In genomic region chr17:9150654-9151053, GRCm38 (mm10) we compare ENCODE assay signal across 16 mouse cellular contexts.
DNase-seq lines count a peak whose midpoint lies in the region; ATAC-seq and TF ChIP-seq lines count a peak whose summit lies in the region.
"Had no signal": no experiment of that assay in that cellular context is flagged by ENCODE, and none has a peak within 500 bp of the region (broad histone marks: within the 10 kb centered on the region; RNA-seq: fewer than 3 reads in every experiment).

No protein-coding gene starts in this region.

- no peaks in the 10 kb centered on the region for H3K36me3 ChIP-seq in hindbrain, embryonic 11.5 days (ENCODE audit: control insufficient read depth, insufficient read depth, low read length)
- no peaks in the 10 kb centered on the region for H3K36me3 ChIP-seq in hindbrain, embryonic 14.5 days (replicated peaks; ENCODE audit: control insufficient read depth, insufficient read depth)
- H3K36me3 ChIP-seq in liver, postnatal 0 days (replicated peaks; ENCODE audit: insufficient read depth, low read length) = no peaks in the 10 kb centered on the region
- H3K36me3 ChIP-seq in liver, embryonic 11.5 days (ENCODE audit: control insufficient read depth, insufficient read depth, low read length) = no peaks in the 10 kb centered on the region
- H3K36me3 ChIP-seq in forebrain, embryonic 11.5 days (ENCODE audit: control insufficient read depth, insufficient read depth, low read length) = no peaks in the 10 kb centered on the region
- H3K36me3 ChIP-seq: G1E; limb, embryonic 13.5 days; midbrain, embryonic 15.5 days; neural tube, embryonic 13.5 days had no signal

- peak; percentile 32 for TF ChIP-seq CTCF in liver, postnatal 0 days (IDR thresholded peaks at IDR 0.05; ENCODE audit: low read depth)

- H3K4me3 ChIP-seq in hindbrain, embryonic 11.5 days (ENCODE audit: low read depth, low read length) = no peak overlapping the region
- no peak overlapping the region for H3K4me3 ChIP-seq in hindbrain, embryonic 14.5 days (replicated peaks; ENCODE audit: low read length)
- H3K4me3 ChIP-seq in liver, postnatal 0 days (ENCODE audit: low read depth, low read length) = no peak overlapping the region
- no peak overlapping the region for H3K4me3 ChIP-seq in liver, embryonic 11.5 days (ENCODE audit: low read depth, low read length)
- no peak overlapping the region for H3K4me3 ChIP-seq in forebrain, embryonic 11.5 days (ENCODE audit: low read depth, low read length)
- H3K4me3 ChIP-seq: limb, embryonic 13.5 days; midbrain, embryonic 15.5 days; neural tube, embryonic 13.5 days had no signal

- no peak overlapping the region for H3K9ac ChIP-seq in hindbrain, embryonic 11.5 days (ENCODE audit: low read depth, low read length)
- no peak overlapping the region for H3K9ac ChIP-seq in hindbrain, embryonic 14.5 days
- H3K9ac ChIP-seq in liver, postnatal 0 days (replicated peaks) = no peak overlapping the region
- H3K9ac ChIP-seq in liver, embryonic 11.5 days (ENCODE audit: low read depth, low read length) = no peak overlapping the region
- H3K9ac ChIP-seq in forebrain, embryonic 11.5 days (ENCODE audit: low read length) = no peak overlapping the region
- H3K9ac ChIP-seq: limb, embryonic 13.5 days; midbrain, embryonic 15.5 days; neural tube, embryonic 13.5 days had no signal

- WGBS in hindbrain, embryonic 11.5 days = 97% methylated on average over 1 of the region's 1 CpGs
- 88% methylated on average over 1 of the region's 1 CpGs for WGBS in hindbrain, embryonic 14.5 days
- 79% methylated on average over 1 of the region's 1 CpGs for WGBS in liver, postnatal 0 days (ENCODE audit: insufficient replicate concordance)
- WGBS in liver, embryonic 11.5 days = 86% methylated on average over 1 of the region's 1 CpGs
- WGBS in forebrain, embryonic 11.5 days = 86% methylated on average over 1 of the region's 1 CpGs

- H3K4me1 ChIP-seq in hindbrain, embryonic 11.5 days (replicated peaks; ENCODE audit: control insufficient read depth, insufficient read depth, low read length) = no peaks in the 10 kb centered on the region
- H3K4me1 ChIP-seq in hindbrain, embryonic 14.5 days (replicated peaks; ENCODE audit: control insufficient read depth, insufficient read depth, low read length) = no peaks in the 10 kb centered on the region
- no peaks in the 10 kb centered on the region for H3K4me1 ChIP-seq in liver, postnatal 0 days (ENCODE audit: insufficient read depth)
- H3K4me1 ChIP-seq in liver, embryonic 11.5 days (replicated peaks; ENCODE audit: control insufficient read depth, insufficient read depth, low read length) = no peaks in the 10 kb centered on the region
- H3K4me1 ChIP-seq in forebrain, embryonic 11.5 days (replicated peaks; ENCODE audit: control insufficient read depth, insufficient read depth, low read length) = no peaks in the 10 kb centered on the region
- H3K4me1 ChIP-seq: midbrain, embryonic 15.5 days had no signal

- peak; percentile 35 for DNase-seq in hindbrain, embryonic 11.5 days (ENCODE audit: low spot score)
- no peak for DNase-seq in hindbrain, embryonic 14.5 days (ENCODE audit: low spot score)
- DNase-seq in liver, postnatal 0 days = no peak
- no peak for DNase-seq in liver, embryonic 11.5 days (ENCODE audit: low spot score)
- DNase-seq in ES-CJ7 (ENCODE audit: low read depth, low spot score) = peak; percentile 41
- DNase-seq in R1 (ENCODE audit: low read depth, low spot score) = peak; percentile 55
- DNase-seq in forebrain, embryonic 11.5 days (ENCODE audit: low spot score) = no peak
- DNase-seq: cerebellum, postnatal 25 days; heart, postnatal 10 days; kidney, adult 18-20 months; layer of hippocampus, adult 9-11 months; thymus, adult 2 months had no signal

- no peak overlapping the region for H3K27ac ChIP-seq in hindbrain, embryonic 11.5 days (ENCODE audit: low read depth, low read length)
- H3K27ac ChIP-seq in hindbrain, embryonic 14.5 days = no peak overlapping the region
- H3K27ac ChIP-seq in liver, postnatal 0 days (ENCODE audit: low read depth) = no peak overlapping the region
- H3K27ac ChIP-seq in liver, embryonic 11.5 days (ENCODE audit: low read depth, low read length) = no peak overlapping the region
- H3K27ac ChIP-seq in forebrain, embryonic 11.5 days (ENCODE audit: low read depth, low read length) = no peak overlapping the region
- H3K27ac ChIP-seq: limb, embryonic 13.5 days; midbrain, embryonic 15.5 days; neural tube, embryonic 13.5 days had no signal

- no peak for ATAC-seq in hindbrain, embryonic 11.5 days (ENCODE audit: low FRiP score)
- no peak for ATAC-seq in hindbrain, embryonic 14.5 days (ENCODE audit: low FRiP score)
- no peak for ATAC-seq in liver, postnatal 0 days
- no peak for ATAC-seq in liver, embryonic 11.5 days (replicated peaks; ENCODE audit: low FRiP score)
- ATAC-seq in forebrain, embryonic 11.5 days (replicated peaks; ENCODE audit: low FRiP score) = no peak
- ATAC-seq: midbrain, embryonic 15.5 days had no signal

- H3K4me2 ChIP-seq in hindbrain, embryonic 11.5 days (replicated peaks; ENCODE audit: low read depth, low read length) = no peak overlapping the region
- H3K4me2 ChIP-seq in hindbrain, embryonic 14.5 days (replicated peaks) = no peak overlapping the region
- no peak overlapping the region for H3K4me2 ChIP-seq in liver, postnatal 0 days (ENCODE audit: low read depth, low read length)
- H3K4me2 ChIP-seq in liver, embryonic 11.5 days = no peak overlapping the region
- H3K4me2 ChIP-seq in forebrain, embryonic 11.5 days (ENCODE audit: low read depth, low read length, severe bottlenecking) = no peak overlapping the region
- H3K4me2 ChIP-seq: limb, embryonic 13.5 days; midbrain, embryonic 15.5 days; neural tube, embryonic 13.5 days had no signal

- TF ChIP-seq EP300 in liver, postnatal 0 days (IDR thresholded peaks at IDR 0.05; ENCODE audit: low read depth) = no peak

- H3K27me3 ChIP-seq in hindbrain, embryonic 11.5 days (ENCODE audit: control insufficient read depth, insufficient read depth, low read length) = no peaks in the 10 kb centered on the region
- H3K27me3 ChIP-seq in hindbrain, embryonic 14.5 days (ENCODE audit: control insufficient read depth, insufficient read depth, low read length) = no peaks in the 10 kb centered on the region
- no peaks in the 10 kb centered on the region for H3K27me3 ChIP-seq in liver, postnatal 0 days (ENCODE audit: insufficient read depth, low read length)
- no peaks in the 10 kb centered on the region for H3K27me3 ChIP-seq in liver, embryonic 11.5 days (replicated peaks; ENCODE audit: control insufficient read depth, insufficient read depth, low read length)
- H3K27me3 ChIP-seq in forebrain, embryonic 11.5 days (ENCODE audit: control insufficient read depth, insufficient read depth, low read length) = no peaks in the 10 kb centered on the region
- H3K27me3 ChIP-seq: limb, embryonic 13.5 days; midbrain, embryonic 15.5 days; neural tube, embryonic 13.5 days had no signal

- no peaks in the 10 kb centered on the region for H3K9me3 ChIP-seq in hindbrain, embryonic 11.5 days (ENCODE audit: control insufficient read depth, low read length)
- H3K9me3 ChIP-seq in hindbrain, embryonic 14.5 days (ENCODE audit: control insufficient read depth, low read length) = no peaks in the 10 kb centered on the region
- H3K9me3 ChIP-seq in liver, postnatal 0 days (ENCODE audit: low read length) = no peaks in the 10 kb centered on the region
- H3K9me3 ChIP-seq in liver, embryonic 11.5 days (ENCODE audit: control insufficient read depth, low read length) = no peaks in the 10 kb centered on the region
- H3K9me3 ChIP-seq in forebrain, embryonic 11.5 days (ENCODE audit: control insufficient read depth, low read length) = no peaks in the 10 kb centered on the region
- H3K9me3 ChIP-seq: midbrain, embryonic 15.5 days; neural tube, embryonic 13.5 days had no signal

Comparison
In these comparisons a context has a peak if more than half of its experiments do, and no peak if none do; other contexts are left out.
1. DNase-seq: peak in hindbrain, embryonic 11.5 days (single experiment), ES-CJ7 (single experiment) and R1 (single experiment); none in hindbrain, embryonic 14.5 days (single experiment), liver, postnatal 0 days (single experiment), liver, embryonic 11.5 days (single experiment) and forebrain, embryonic 11.5 days (single experiment).